Mouse (Mus musculus) MEL (cell line): Measurements from ENCODE around the gene Mnt. TPM values are rescaled to one million over a fixed set of nuclear protein-coding genes. Genes with fewer than 3 reads are reported as not detected.
A peak's percentile ranks its signal among the peaks of the same experiment; 100 is the strongest.

Source experiments
- DNase-seq: peaks from one replicate; pipeline ENCODE4 v3.0.0; 2011; ENCODE audit warnings: low read depth, low spot score
- H3K27ac ChIP-seq: 2 replicates; pipeline ENCODE4 v1.5.1; 2012; ENCODE audit warnings: low read depth, mild to moderate bottlenecking, control low read depth, low read length, moderate library complexity; ENCODE audit not compliant: control insufficient read depth
- H3K27me3 ChIP-seq, 2 experiments: fragments of 150-350 bp in 1 of 2; sonication (generic) in 1 of 2; 2 replicates each; pipeline ENCODE4 v1.6.1; 2012; ENCODE audit warnings: low read length in 2 of 2, mild to moderate bottlenecking in 2 of 2, improper control_type of control experiment in 1 of 2, moderate library complexity in 1 of 2; ENCODE audit not compliant: insufficient read depth in 2 of 2, control insufficient read depth in 1 of 2
- H3K36me3 ChIP-seq, 2 experiments: 2 replicates each; pipeline ENCODE4 v1.6.1; 2012 to 2014; ENCODE audit warnings: low read length in 2 of 2, improper control_type of control experiment in 1 of 2, inconsistent platforms in 1 of 2, mild to moderate bottlenecking in 1 of 2; ENCODE audit not compliant: insufficient read depth in 2 of 2, control insufficient read depth in 1 of 2
- H3K4me1 ChIP-seq, 2 experiments: fragments of 150-350 bp in 1 of 2; sonication (generic) in 1 of 2; 2 replicates each; pipeline ENCODE4 v1.6.1; 2012; ENCODE audit warnings: low read length in 2 of 2, improper control_type of control experiment in 1 of 2, mild to moderate bottlenecking in 1 of 2; ENCODE audit not compliant: insufficient read depth in 2 of 2, control insufficient read depth in 1 of 2
- H3K4me3 ChIP-seq, 2 experiments: fragments of 150-350 bp in 1 of 2; sonication (generic) in 1 of 2; 2 replicates each; pipeline ENCODE4 v1.5.1; 2012; ENCODE audit warnings: low read depth in 2 of 2, low read length in 2 of 2, mild to moderate bottlenecking in 2 of 2, moderate library complexity in 2 of 2, control low read depth in 1 of 2, improper control_type of control experiment in 1 of 2; ENCODE audit not compliant: control insufficient read depth in 1 of 2, insufficient read depth in 1 of 2
- H3K79me2 ChIP-seq: 2 replicates; pipeline ENCODE4 v1.6.1; 2012; ENCODE audit warnings: mild to moderate bottlenecking, low read length, moderate library complexity; ENCODE audit not compliant: control insufficient read depth, poor library complexity, insufficient read depth
- H3K9ac ChIP-seq: 2 replicates; pipeline ENCODE4 v1.6.1; 2012; ENCODE audit warnings: low read depth, mild to moderate bottlenecking, control low read depth, low read length, moderate library complexity; ENCODE audit not compliant: control insufficient read depth, poor library complexity, severe bottlenecking
- H3K9me3 ChIP-seq: fragments of 150-350 bp; sonication (generic); replicated peaks from 2 replicates; pipeline ENCODE4 v1.6.1; 2012; ENCODE audit warnings: mild to moderate bottlenecking, low read length, improper control_type of control experiment, moderate library complexity; ENCODE audit not compliant: insufficient read depth
- BHLHE40 ChIP-seq: IDR thresholded peaks from 2 replicates; pipeline ENCODE4 v1.6.1; 2012; ENCODE audit warnings: low read depth, mild to moderate bottlenecking, inconsistent platforms, low read length, improper control_type of control experiment, borderline replicate concordance
- CHD1 ChIP-seq: IDR thresholded peaks from 2 replicates; pipeline ENCODE4 v1.6.1; 2012; ENCODE audit warnings: low read depth, mild to moderate bottlenecking, inconsistent platforms, low read length, improper control_type of control experiment
- E2F4 ChIP-seq: IDR thresholded peaks from 2 replicates; pipeline ENCODE4 v1.6.1; 2011; ENCODE audit warnings: low read depth, low read length, improper control_type of control experiment, borderline replicate concordance
- ELF1 ChIP-seq: IDR thresholded peaks from 2 replicates; pipeline ENCODE4 v1.6.1; 2014; ENCODE audit warnings: low read depth, mild to moderate bottlenecking, inconsistent platforms, low read length, improper control_type of control experiment, moderate library complexity
- EP300 ChIP-seq, 2 experiments: IDR thresholded peaks; 2 replicates each; pipeline ENCODE4 v1.6.1; 2011; ENCODE audit warnings: improper control_type of control experiment in 2 of 2, low read length in 2 of 2, low read depth in 1 of 2, mild to moderate bottlenecking in 1 of 2
- ETS1 ChIP-seq: IDR thresholded peaks from 2 replicates; pipeline ENCODE4 v1.6.1; 2012; ENCODE audit warnings: low read depth, mild to moderate bottlenecking, inconsistent platforms, low read length, improper control_type of control experiment, moderate library complexity
- GABPA ChIP-seq: IDR thresholded peaks from 2 replicates; pipeline ENCODE4 v1.6.1; 2012; ENCODE audit warnings: low read depth, mild to moderate bottlenecking, inconsistent platforms, low read length, improper control_type of control experiment, moderate library complexity
- HCFC1 ChIP-seq: IDR thresholded peaks from 2 replicates; pipeline ENCODE4 v1.6.1; 2012; ENCODE audit warnings: low read depth, mild to moderate bottlenecking, inconsistent platforms, low read length, improper control_type of control experiment, moderate library complexity
- MAX ChIP-seq: IDR thresholded peaks from 2 replicates; pipeline ENCODE4 v1.6.1; 2011; ENCODE audit warnings: low read length, improper control_type of control experiment
- MAZ ChIP-seq: IDR thresholded peaks from 2 replicates; pipeline ENCODE4 v1.6.1; 2012; ENCODE audit warnings: low read depth, mild to moderate bottlenecking, inconsistent platforms, low read length, improper control_type of control experiment
- MXI1 ChIP-seq: IDR thresholded peaks from 2 replicates; pipeline ENCODE4 v1.6.1; 2011; ENCODE audit warnings: mild to moderate bottlenecking, low read depth, low read length, improper control_type of control experiment
- MYC ChIP-seq: IDR thresholded peaks from 2 replicates; pipeline ENCODE4 v1.6.1; 2011; ENCODE audit warnings: low read depth, mild to moderate bottlenecking, low read length, improper control_type of control experiment, moderate library complexity
- NELFE ChIP-seq: IDR thresholded peaks from 2 replicates; pipeline ENCODE4 v1.6.1; 2011; ENCODE audit warnings: low read depth, low read length, improper control_type of control experiment
- POLR2A ChIP-seq, 2 experiments: IDR thresholded peaks; 2 replicates each; pipeline ENCODE4 v1.6.1; 2011 to 2012; ENCODE audit warnings: low read length in 2 of 2, mild to moderate bottlenecking in 2 of 2, control low read depth in 1 of 2, improper control_type of control experiment in 1 of 2, low read depth in 1 of 2, moderate library complexity in 1 of 2; ENCODE audit not compliant: control insufficient read depth in 1 of 2, insufficient read depth in 1 of 2, poor library complexity in 1 of 2
- SIN3A ChIP-seq: IDR thresholded peaks from 2 replicates; pipeline ENCODE4 v1.6.1; 2012; ENCODE audit warnings: low read length, improper control_type of control experiment, inconsistent platforms
- TBP ChIP-seq: IDR thresholded peaks from 2 replicates; pipeline ENCODE4 v1.8.0; 2011; ENCODE audit warnings: low read depth, low read length, improper control_type of control experiment
- TCF12 ChIP-seq: IDR thresholded peaks from 2 replicates; pipeline ENCODE4 v1.6.1; 2014; ENCODE audit warnings: low read depth, mild to moderate bottlenecking, inconsistent platforms, low read length, improper control_type of control experiment, moderate library complexity
- UBTF ChIP-seq: IDR thresholded peaks from 2 replicates; pipeline ENCODE4 v1.6.1; 2012; ENCODE audit warnings: low read depth, mild to moderate bottlenecking, inconsistent platforms, low read length, improper control_type of control experiment, moderate library complexity, borderline replicate concordance; ENCODE audit not compliant: insufficient read depth
- USF1 ChIP-seq: IDR thresholded peaks from 2 replicates; pipeline ENCODE4 v1.6.1; 2014; ENCODE audit warnings: low read depth, mild to moderate bottlenecking, inconsistent platforms, low read length, improper control_type of control experiment, moderate library complexity
- polyA plus RNA-seq, 2 experiments: library from polyadenylated mRNA; stranded (reverse) in 1 of 2; unstranded in 1 of 2; fragments of >175 nt in 1 of 2; fragments of >200 nt in 1 of 2; gene quantifications; 2 replicates each; pipeline versions ENCODE4 v1.2.1 to v1.2.4; 2012; ENCODE audit warnings: low replicate concordance in 2 of 2, low read depth in 1 of 2; ENCODE audit not compliant: insufficient read length in 2 of 2, insufficient read depth in 1 of 2, missing spikeins in 1 of 2
- total RNA-seq: library from RNA; depleted of rRNA; stranded (reverse); fragments of 300-350 nt; gene quantifications from 2 replicates; pipeline ENCODE4 v1.2.3, GENCODE M21; 2012; rRNA removed

Mnt gene
- total RNA-seq (5.8 and 7.7 TPM in 2 replicates), polyA plus RNA-seq (10 to 100 TPM in 1 of 2 experiments, not detected in 1; 37.3 TPM)

DNA sequence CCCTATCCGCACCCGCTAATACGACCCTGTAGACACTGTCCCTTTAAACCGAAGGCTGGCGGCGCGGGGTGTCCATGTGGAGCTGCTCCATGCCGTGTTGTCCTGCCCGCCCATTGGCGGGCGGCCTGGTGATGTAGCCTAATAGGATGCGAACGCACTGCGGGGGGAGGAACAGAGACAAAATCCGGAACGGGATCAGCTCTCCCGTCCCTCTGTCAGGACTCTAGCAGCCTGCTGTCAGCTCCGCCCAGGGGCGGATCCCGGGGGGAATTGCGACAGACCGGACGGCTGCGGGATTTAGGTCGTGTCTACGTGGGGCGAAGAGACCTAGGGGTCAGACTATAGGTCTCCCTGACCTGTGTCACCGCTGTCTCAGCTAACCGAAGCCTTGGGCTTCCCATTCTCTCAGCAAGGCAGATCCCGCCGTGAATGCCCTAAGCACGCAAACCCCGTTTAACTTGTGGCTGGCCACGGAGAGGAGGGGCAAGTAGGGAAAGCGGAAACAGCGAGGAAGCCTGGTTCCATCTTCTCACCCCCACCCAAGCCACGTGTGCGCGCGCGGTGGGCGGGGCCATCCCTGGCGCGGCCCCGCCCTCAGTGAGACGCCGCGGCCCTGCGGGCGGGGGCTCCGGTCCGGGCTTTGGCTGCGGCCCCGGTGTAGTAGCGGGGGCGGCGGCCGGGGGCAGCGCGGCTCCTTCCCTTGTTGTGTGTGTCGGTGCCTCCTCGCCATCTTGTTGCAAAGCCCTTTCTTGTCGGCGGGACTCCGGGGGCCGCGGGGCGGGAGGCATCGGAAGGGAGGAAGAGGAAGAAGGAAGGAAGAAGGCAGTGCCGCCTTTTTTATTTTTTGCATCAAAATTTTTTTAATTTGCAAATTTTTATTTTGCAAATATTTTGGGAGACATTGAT is at the start of gene Mnt:
Mnt (plus strand) TSS at position 665 of the 906 bp plus-strand sequence.
- H3K4me1 ChIP-seq: peaks cover 0 to 36% of the 10 kb centered on the region in 2 experiments; a peak in 3 of 4 replicates
- H3K79me2 ChIP-seq: peaks cover 34% of the 10 kb centered on the region
- peaks cover 0 to 33% of the 10 kb centered on the region in 2 experiments; a peak in 2 of 4 replicates for H3K36me3 ChIP-seq

GRCm38 (mm10) chr11:74792874-74793273 is 37.8 kb upstream of the Mnt start:
- Histone ChIP-seq H3K79me2 (no peaks in the 10 kb centered on the region), H3K36me3 (peaks cover 3 to 72% of the 10 kb centered on the region in 2 experiments), H3K27me3 (no peaks in the 10 kb centered on the region)
- DNase-seq: no peak
- TF ChIP-seq GABPA (no peak), TCF12 (no peak), ETS1 (no peak), POLR2A (IDR thresholded peaks at IDR 0.05; ENCODE audit: control insufficient read depth in 1 of 2, insufficient read depth in 1 of 2, low read depth in 1 of 2, low read length in 2 of 2, poor library complexity in 1 of 2) (no peak), HCFC1 (no peak), TBP (no peak), ELF1 (no peak), EP300 (IDR thresholded peaks at IDR 0.05; ENCODE audit: low read depth in 1 of 2, low read length in 2 of 2) (no peak), MXI1 (no peak)
- TF ChIP-seq, all 39 proteins: peak for 0
- H3K9me3 ChIP-seq: no peaks in the 10 kb centered on the region
- no peaks in the 10 kb centered on the region; a peak in 1 of 4 replicates for H3K4me1 ChIP-seq
- no peak overlapping the region for H3K9ac ChIP-seq
- H3K4me3 ChIP-seq: no peak overlapping the region
- no peak overlapping the region for H3K27ac ChIP-seq

More for the DNA sequence above, at the start of gene Mnt:
- H3K27me3 ChIP-seq: no peaks in the 10 kb centered on the region
- peak within 1 kb of the TSS; percentile 56 to 80 for H3K4me3 ChIP-seq
- TF ChIP-seq USF1 (peak; percentile 86), UBTF (no peak; the same call in 1 of the 2 replicates), MAX (peak; percentile 96), POLR2A (IDR thresholded peaks at IDR 0.05; ENCODE audit: control insufficient read depth in 1 of 2, insufficient read depth in 1 of 2, low read depth in 1 of 2, low read length in 2 of 2, poor library complexity in 1 of 2) (peak; percentile 21 to 39; a peak in 1 of 4 replicates), CHD1 (peak; percentile 97), MAZ (peak; percentile 99), E2F4 (no peak; the same call in 1 of the 2 replicates), ELF1 (peak; percentile 70; the same call in 1 of the 2 replicates), ETS1 (peak; percentile 61; the same call in 1 of the 2 replicates), MYC (peak; percentile 74), NELFE (peak; percentile 82), HCFC1 (peak; percentile 81), SIN3A (peak; percentile 99), TBP (peak; percentile 71), MXI1 (peak; percentile 98), BHLHE40 (no peak)
- DNase-seq: peak; percentile 100
- peak within 1 kb of the TSS; percentile 81 for H3K9ac ChIP-seq
- H3K9me3 ChIP-seq: no peaks in the 10 kb centered on the region
- H3K27ac ChIP-seq: peak within 1 kb of the TSS; percentile 89
